Mouse (Mus musculus) retina, embryonic 14.5 days (tissue): ENCODE measurements at regions not wholly inside any gene's neighbourhood (a gene's known extent, or its start where the extent isn't known, plus 50 kb on each side); places are given as distances from the start of the nearest gene placed in this dataset.
"Not testable (repeated sequence)": the region's sequence is repeated elsewhere in the genome, so short reads cannot be mapped to it uniquely, and the experiment has no call there.

Experiments used
- DNase-seq: peaks from one replicate; pipeline ENCODE4 v3.0.0-alpha.2; 2015; ENCODE audit warnings: low spot score

DNA sequence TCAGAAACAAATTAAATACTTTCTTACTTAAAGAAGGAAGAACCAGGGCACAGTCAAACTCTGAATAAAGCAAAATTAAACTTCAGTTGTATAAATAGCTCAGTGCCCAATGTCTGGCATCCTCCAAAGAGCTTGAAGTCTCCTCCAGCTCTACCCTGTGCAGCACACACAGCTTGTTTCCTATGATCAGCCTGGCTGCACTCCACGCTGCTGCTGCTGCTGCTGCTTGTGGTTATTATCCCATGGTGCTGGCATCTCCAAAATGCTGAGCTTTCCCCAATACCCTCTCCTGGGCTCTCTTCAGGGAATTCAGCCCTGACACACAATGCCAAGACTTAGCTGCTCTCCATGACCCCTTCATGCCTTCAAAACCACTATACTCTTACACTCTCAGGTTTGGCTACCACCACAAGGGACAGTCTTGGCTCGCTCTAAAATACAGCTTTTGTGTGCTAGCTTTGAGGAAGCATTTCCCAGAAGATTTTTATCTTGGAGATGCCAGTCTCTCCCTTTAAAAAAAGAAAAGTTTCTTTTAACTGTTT, 121.0 kb downstream of the Rab10 start:
- not testable (repeated sequence) for DNase-seq

DNA sequence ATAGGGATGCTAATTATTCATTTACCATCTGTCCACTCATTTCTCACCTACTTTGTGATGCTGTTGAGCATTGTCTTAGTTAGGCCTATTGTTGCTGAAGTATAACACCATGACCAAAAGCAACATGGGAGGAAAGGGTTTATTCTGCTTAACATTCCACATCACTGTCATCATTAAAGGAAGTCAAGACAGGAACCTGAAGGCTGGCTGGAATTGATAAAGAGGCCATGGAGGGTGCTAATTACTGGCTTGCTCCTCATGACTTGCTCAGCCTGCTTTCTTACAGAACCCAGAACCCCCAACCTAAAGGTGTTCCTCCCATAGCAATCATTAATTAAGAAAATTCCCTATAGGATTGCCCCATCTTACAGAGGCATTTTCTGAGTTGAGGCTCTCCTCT, 121.6 kb downstream of the Rab10 start:
- DNase-seq: no peak

DNA sequence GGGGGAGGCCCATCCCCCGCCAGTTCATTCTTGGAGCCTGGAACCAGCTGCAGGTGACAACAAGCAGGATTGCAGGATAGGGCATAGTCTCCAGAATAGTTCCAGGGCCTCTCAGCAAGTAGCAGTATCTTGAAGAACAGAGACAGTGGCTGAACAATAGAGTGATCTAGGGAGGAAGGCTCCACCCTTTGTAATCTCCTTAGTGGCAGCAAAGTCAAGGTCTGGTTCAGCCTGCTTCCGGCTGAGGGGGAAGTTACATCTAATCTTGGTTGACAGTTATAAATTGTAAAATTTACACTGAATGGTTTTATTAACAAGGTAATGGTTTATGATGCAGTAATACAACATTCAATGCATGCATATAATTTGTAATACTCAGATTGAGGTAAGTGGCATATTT, 136.4 kb downstream of the Rab10 start:
- DNase-seq: no peak

DNA sequence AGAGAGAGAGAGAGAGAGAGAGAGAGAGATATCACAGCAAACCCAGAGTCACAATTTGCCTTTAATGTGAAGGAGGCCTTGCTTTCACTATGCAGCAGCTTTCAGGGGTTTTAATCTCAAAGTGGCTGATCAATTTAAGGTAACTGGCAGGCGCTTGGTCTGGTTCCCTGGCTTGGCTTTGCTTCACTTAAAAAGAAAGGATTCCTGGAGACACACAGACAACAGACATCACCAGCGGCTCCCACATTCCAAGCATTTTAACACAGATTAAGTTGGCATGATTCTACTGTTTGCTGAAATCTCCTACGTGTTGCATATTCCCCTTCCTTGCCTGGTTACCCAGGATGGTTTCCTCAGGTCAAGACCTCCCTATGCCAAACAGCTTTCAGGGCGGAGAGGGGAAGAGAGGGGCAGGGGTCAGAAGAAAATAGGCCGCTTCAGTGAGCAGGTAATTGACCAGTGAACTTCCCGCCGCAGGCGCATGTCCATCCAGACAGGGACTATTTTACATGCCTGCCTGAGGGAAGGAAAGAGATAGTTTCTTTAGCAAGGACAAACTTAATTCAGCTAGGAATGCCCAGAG, 140.0 kb downstream of the Rab10 start:
- DNase-seq: peak; percentile 8

DNA sequence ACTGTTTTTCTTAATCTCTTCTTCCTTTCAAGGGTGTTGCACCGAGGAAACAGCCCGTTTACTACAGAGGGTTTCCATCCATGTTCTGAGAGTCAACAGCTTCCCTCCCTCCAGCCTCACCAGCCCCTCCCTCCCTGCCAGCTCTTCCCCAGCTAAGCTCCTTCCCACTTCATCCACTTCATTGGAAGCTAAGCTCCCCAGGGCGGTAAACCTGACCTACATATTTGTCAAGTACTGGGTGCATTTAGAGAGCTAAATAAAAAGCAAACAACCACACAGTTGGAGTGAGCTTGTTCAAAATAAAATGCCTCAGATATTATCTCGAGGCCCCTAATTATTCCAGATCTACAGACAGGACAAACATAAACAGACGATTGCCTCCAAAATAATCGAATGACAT, 148.1 kb downstream of the Rab10 start:
- peak; percentile 2 for DNase-seq

DNA sequence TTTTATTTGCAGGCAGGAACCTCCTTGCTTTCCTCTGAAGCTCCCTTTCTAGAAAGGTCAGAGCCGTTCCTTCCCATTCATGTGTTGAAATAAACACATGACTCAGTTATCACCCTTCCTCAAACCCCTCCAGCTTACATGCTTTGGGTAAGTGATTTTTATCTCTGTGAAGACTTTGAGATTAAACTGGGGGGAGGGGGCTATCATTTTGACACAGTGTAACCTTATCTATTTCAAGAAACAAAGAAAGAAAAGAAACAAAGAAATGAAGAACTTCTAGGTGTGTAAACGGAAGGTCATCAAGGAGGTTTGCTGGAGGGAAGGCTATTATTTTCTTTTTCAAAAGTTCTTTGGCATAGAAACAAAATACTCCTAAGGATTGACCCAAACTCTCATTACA, 151.0 kb downstream of the Rab10 start:
- not testable (repeated sequence) for DNase-seq

DNA sequence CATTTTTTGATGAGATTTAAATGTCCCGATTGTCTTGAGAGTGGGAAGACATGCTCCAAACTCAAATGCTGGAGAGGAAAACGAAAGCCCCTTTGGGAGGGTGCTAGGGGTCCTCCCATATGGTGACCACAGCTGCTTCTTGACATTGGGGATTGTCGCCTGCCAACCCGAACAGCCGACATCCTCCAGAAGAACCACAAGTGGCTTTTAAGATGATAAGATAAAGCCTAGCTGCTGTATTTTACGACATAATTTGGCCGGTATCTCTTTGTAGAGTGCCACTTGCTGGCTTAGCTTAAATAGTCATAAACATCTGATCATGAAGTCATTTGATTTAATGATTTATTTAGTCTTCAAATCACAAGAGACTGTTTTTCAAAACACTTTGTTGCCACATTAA, 156.1 kb downstream of the Rab10 start:
- not testable (repeated sequence) for DNase-seq

DNA sequence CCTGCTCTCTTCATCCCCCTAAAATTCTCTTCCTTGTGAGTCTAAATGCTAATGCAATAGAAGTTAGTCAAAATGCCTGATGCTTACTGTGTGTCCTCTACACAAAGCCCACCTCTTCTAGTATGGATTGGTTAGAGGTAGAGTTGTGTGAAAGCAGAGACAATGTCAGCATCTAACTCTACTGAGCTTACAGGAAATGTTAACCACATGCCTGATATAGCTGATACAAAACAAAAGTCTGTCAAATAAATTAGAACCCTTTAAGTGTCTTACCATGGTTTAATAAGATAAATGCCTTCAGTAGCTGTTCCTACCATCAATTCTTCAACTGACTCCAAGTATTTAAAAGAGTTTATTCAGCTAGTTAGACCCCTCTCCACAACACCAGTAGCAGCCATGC, 177.2 kb downstream of the Rab10 start:
- not testable (repeated sequence) for DNase-seq

DNA sequence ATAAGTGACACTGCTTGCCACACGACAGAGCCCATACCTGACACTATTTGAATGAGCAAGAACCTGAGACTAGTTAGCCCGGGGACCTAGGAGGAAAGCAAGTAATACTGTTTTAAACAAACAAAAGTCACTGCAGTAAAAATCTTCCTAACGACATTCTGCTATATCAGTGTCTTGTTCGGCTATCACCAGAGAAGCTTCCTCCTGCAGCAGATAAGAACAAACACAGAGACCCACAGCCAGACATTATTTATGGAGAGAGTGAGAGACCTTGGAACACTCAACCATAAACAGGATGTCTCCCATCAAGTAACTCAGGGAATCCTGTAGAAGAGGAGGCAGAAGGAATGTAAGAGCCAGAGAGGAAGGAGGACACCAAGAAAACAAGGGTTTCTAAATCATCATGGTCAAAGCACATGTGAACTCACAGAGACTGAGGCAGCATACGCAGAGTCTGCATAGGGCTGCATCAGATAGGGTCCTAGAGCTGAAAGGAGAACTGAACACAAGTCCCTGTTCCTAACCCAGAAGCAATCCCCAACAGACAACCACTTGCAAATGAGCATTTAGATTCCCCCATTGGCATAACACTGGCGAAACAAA, 178.5 kb downstream of the Rab10 start:
- DNase-seq: not testable (repeated sequence)

DNA sequence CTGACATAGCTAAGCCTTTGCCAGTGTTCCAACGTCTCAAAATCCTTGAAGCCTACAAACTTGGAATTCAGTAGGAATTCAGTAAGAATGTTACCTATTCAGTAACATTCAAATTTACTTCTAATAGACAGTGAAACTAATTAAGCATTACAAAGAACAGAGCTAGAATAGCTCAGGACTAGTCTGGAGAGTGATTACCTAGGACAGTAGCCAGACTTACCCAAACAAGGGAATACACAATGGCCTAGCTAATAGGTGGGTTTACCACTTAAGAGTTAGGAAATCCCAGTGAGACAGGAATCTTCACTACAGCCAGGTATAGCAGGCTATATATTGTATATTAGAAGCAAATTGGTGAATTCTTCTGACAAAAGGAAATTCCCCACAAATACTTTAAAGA, 182.4 kb downstream of the Rab10 start:
- not testable (repeated sequence) for DNase-seq

DNA sequence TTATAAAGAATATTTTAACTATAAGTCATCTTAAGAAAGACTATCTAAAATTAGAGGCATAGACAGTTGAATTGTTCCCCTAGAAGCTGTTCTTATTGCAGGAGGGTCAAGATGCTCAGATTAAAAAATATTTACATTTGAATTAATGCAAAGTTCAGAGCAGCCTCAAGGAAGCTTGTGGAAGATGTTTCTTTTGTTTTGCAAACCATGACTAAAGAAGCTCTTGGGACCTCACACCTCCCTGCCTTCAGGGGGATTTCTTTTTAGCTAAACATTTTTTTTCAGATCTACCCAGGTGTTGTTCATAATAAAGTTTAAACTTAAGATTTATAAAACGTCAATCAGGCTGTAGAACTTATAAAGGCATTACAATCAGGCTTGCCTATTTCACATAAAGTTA, 185.7 kb downstream of the Rab10 start:
- no peak for DNase-seq

DNA sequence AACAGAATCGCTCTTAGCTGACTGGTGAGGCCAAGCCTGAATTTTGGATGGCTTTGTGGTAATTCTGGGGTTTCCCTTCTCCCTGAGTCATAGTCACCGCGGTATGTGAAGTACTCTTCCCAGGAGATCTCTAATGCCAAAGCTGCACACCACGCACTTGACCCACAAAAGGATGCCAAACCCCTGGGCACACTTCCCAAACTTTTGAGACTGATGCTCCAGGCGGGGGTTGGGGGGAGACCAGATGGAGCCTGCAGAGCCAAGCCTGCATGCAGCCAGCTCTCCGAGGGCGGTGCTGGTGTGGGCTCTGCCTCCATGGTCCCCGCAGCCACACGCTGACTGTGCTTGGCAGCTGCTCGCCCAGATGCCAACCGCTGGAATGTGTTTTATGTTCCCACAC, 199.2 kb downstream of the Rab10 start:
- not testable (repeated sequence) for DNase-seq

DNA sequence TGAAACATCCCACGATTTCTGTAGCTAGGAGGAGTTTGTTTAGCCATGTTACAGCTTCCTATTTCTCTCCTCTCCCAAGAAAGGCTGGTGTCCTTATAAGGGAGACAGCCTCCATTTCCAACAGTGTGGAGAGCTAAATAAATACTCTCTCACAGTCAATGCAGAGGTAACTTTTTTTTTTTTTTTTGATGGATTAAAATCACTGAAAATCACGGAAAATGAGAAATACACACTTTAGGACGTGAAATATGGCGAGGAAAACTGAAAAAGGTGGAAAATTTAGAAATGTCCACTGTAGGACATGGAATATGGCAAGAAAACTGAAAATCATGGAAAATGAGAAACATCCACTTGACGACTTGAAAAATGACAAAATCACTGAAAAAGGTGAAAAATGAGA, 200.1 kb downstream of the Rab10 start:
- DNase-seq: not testable (repeated sequence)

DNA sequence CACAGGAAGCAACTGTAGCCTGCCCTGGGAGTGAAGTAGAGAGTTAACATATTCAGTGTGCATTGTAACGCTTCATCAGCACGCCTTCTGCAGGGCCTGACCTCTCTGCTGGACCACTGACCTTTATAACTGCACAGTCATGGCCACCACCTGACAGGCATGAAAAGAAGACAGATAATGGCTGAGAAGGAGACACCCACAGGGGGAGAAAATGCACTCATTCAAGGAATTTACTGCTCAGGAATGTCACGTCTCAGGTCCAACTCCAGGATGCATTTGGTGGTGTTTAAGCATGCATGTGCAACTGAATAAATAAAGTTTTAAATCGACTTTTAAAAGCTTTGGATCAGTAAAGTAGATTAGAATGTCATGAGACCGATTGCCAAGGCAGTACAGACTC, 207.8 kb downstream of the Rab10 start:
- DNase-seq: not testable (repeated sequence)

DNA sequence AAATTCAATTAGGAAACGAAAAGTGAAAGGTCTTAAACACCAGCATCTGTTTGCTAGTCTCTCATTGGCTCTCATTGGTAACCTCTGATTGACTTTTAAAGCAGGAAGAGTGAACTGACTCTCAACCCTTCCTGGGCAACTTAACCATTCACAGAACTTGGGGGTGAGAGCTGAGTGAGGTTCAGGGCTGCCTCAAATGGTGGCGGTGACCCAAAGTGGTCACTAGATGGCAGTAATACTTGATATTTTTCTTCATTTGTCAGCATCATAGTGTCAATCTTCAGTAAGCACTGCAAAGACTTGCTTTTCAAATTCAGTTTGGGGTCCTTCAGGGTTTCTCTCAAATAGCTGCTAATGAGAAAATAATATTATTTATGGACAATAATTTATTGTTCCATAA, 211.6 kb downstream of the Rab10 start:
- peak; percentile 43 for DNase-seq

DNA sequence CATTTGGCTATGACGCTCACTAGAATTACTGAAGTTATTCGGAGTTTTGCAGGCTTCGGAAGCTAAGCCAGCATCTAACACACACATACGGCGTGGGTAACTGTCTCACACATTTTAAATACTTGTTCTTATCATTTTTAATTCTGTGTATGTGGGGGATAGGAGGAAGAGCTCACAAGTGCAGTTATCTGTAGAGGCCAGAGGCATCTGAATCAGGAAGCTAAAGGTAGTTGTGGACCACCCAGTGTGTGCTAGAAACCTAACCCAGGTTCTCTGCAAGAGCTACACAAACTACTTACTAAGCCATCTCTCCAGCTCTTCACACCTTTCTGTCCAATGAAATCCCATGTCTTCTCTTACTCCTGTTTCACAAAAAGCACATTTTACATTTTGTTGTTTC, 215.3 kb downstream of the Rab10 start:
- no peak for DNase-seq

DNA sequence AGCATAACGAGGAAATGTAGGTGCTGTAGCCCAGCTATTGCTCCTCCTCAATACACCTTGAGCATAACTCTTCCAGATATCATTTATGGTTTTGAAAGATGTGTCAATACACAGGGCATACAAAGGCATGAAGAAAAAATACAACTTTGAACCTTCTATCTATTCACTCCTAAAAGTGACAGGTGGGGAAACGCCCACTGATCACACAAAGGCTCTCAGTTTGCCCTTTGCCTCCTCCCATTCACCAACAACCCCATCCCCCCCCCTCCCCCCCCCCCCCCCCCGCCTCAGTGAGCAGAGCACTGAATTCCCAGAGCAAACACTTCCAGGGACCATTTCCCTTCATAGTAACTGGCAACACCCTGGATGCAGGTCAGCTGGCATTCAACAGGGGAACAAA, 216.8 kb downstream of the Rab10 start:
- DNase-seq: not testable (repeated sequence)

DNA sequence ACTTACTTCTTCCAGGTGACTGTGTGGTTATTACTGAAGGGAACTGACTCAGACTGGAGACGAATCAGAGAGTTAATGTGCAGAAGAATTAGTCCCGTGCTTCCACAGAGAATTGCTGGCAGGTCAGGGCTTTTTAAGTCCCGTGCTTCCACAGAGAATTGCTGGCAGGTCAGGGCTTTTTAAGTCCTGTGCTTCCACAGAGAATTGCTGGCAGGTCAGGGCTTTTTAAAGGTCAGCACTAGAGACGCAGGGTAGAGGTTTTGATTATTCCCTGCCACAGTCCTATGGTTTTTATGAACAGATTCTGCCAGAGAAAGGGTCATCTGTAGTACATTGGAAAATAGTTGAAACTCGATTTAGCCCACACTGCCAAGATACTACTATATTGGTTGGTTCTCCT, 260.2 kb downstream of the Rab10 start:
- DNase-seq: peak; percentile 0

DNA sequence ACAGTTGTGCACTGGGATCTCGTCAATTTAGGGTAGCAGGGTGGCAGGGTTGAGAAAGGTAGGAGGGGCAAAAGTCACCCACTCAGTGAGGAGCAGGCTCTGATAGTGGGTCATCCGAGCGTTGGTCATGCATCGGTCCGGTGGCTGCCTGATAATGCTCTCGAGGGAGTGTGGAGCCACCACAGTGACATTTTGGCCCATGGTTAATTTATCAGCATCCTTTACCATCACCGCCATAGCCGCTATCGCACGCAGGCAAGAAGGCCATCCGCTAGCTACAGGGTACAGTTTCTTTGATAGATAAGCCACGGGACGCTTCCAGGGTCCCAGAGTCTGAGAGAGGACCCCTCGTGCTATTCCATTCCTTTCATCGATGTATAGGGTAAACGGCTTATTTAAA, 291.3 kb downstream of the Rab10 start:
- DNase-seq: not testable (repeated sequence)

DNA sequence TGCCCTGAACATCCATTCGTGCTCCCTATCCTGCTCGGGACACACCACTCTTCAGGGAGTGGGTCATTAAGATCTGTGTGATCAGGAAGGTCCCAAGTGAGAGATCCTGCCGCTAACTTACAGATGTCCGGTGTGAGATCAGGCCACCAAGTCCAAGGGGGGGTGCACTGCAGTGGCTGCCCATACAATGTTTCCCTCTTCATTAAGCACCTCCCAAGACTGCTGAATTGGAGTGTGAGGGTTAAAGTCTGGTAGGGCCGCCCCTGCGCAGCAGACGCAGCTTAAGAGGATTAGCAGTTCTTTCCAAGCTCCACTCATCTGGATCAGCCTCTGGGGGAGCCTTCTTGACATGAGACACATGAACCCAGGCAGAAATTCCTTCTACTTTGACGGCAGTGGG, 293.0 kb downstream of the Rab10 start:
- not testable (repeated sequence) for DNase-seq
